ENCODE assay signal across 14 mouse cellular contexts in genomic region chr11:35915546-35915945, GRCm38 (mm10).
DNase-seq lines count a peak whose midpoint lies in the region; ATAC-seq and TF ChIP-seq lines count a peak whose summit lies in the region.
"Had no signal": no experiment of that assay in that cellular context is flagged by ENCODE, and none has a peak within 500 bp of the region (broad histone marks: within the 10 kb centered on the region; RNA-seq: fewer than 3 reads in every experiment).

No protein-coding gene starts in this region.

- no peak overlapping the region for H3K4me3 ChIP-seq in liver, adult 2 months (ENCODE audit: insufficient read depth, low read depth, low read length)
- H3K4me3 ChIP-seq in liver, embryonic 11.5 days (ENCODE audit: low read depth, low read length) = no peak overlapping the region
- H3K4me3 ChIP-seq in intestine, embryonic 16.5 days (ENCODE audit: low read length) = no peak overlapping the region
- H3K4me3 ChIP-seq in kidney, embryonic 14.5 days (ENCODE audit: low read length) = no peak overlapping the region
- H3K4me3 ChIP-seq: heart, embryonic 15.5 days; hindbrain, embryonic 15.5 days; liver, embryonic 13.5 days; neural tube, embryonic 15.5 days had no signal

- H3K79me2 ChIP-seq in liver, adult 2 months (ENCODE audit: control insufficient read depth, insufficient read depth, low read length) = peaks cover 12% of the 10 kb centered on the region; the same call in 1 of the 2 replicates

- DNase-seq in liver, adult 2 months (ENCODE audit: extremely low read depth, low read depth, low spot score) = peak; percentile 94
- DNase-seq in liver, embryonic 11.5 days (ENCODE audit: low spot score) = no peak
- peak; percentile 21 for DNase-seq in lung, postnatal 10 days
- no peak for DNase-seq in gastrocnemius, postnatal 4 days (ENCODE audit: low spot score in 2 of 2)
- DNase-seq in adrenal gland, adult 18-20 months (ENCODE audit: low spot score in 2 of 2) = no peak
- DNase-seq: adrenal gland, postnatal 10 days; liver, embryonic 13.5 days; right cerebral cortex, postnatal 14 days had no signal

- no peak for TF ChIP-seq CTCF in liver, adult 2 months (IDR thresholded peaks at IDR 0.05; ENCODE audit: low read depth, low read length)

- no peak for TF ChIP-seq POLR2A in liver, adult 2 months (IDR thresholded peaks at IDR 0.05; ENCODE audit: extremely low read depth, insufficient read depth, low read length)

- no peak overlapping the region for H3K9ac ChIP-seq in liver, adult 2 months (ENCODE audit: low read depth, low read length)
- H3K9ac ChIP-seq in liver, embryonic 11.5 days (ENCODE audit: low read depth, low read length) = no peak overlapping the region
- H3K9ac ChIP-seq in intestine, embryonic 16.5 days (ENCODE audit: low read depth, low read length) = no peak overlapping the region
- no peak overlapping the region for H3K9ac ChIP-seq in kidney, embryonic 14.5 days (ENCODE audit: low read depth, low read length)
- H3K9ac ChIP-seq: heart, embryonic 15.5 days; hindbrain, embryonic 15.5 days; liver, embryonic 13.5 days; neural tube, embryonic 15.5 days had no signal

- H3K27me3 ChIP-seq in liver, adult 2 months (ENCODE audit: control insufficient read depth, insufficient read depth, low read length) = no peaks in the 10 kb centered on the region
- H3K27me3 ChIP-seq in liver, embryonic 11.5 days (replicated peaks; ENCODE audit: control insufficient read depth, insufficient read depth, low read length) = no peaks in the 10 kb centered on the region
- H3K27me3 ChIP-seq in intestine, embryonic 16.5 days (replicated peaks; ENCODE audit: control insufficient read depth, insufficient read depth, low read length) = no peaks in the 10 kb centered on the region
- no peaks in the 10 kb centered on the region for H3K27me3 ChIP-seq in kidney, embryonic 14.5 days (ENCODE audit: control insufficient read depth, insufficient read depth, low read length)
- H3K27me3 ChIP-seq: heart, embryonic 15.5 days; hindbrain, embryonic 15.5 days; liver, embryonic 13.5 days; neural tube, embryonic 15.5 days; Patski had no signal

- 21% methylated on average over 8 of the region's 8 CpGs for WGBS in liver, adult 2 months
- 62% methylated on average over 8 of the region's 8 CpGs for WGBS in liver, embryonic 11.5 days
- WGBS in intestine, embryonic 16.5 days = 39% methylated on average over 8 of the region's 8 CpGs
- 50% methylated on average over 8 of the region's 8 CpGs for WGBS in kidney, embryonic 14.5 days

- no peaks in the 10 kb centered on the region; the same call in 1 of the 2 replicates for H3K36me3 ChIP-seq in liver, adult 2 months (ENCODE audit: control insufficient read depth, insufficient read depth, low read length)
- no peaks in the 10 kb centered on the region for H3K36me3 ChIP-seq in liver, embryonic 11.5 days (ENCODE audit: control insufficient read depth, insufficient read depth, low read length)
- no peaks in the 10 kb centered on the region for H3K36me3 ChIP-seq in intestine, embryonic 16.5 days (ENCODE audit: control insufficient read depth, insufficient read depth, low read length)
- H3K36me3 ChIP-seq in kidney, embryonic 14.5 days (ENCODE audit: control insufficient read depth, insufficient read depth, low read length) = no peaks in the 10 kb centered on the region
- H3K36me3 ChIP-seq: heart, embryonic 15.5 days; hindbrain, embryonic 15.5 days; liver, embryonic 13.5 days; neural tube, embryonic 15.5 days had no signal

- no peaks in the 10 kb centered on the region for H3K9me3 ChIP-seq in liver, embryonic 11.5 days (ENCODE audit: control insufficient read depth, low read length)
- no peaks in the 10 kb centered on the region for H3K9me3 ChIP-seq in intestine, embryonic 16.5 days (ENCODE audit: control insufficient read depth, low read length)
- H3K9me3 ChIP-seq in kidney, embryonic 14.5 days (ENCODE audit: control insufficient read depth, low read length) = no peaks in the 10 kb centered on the region
- H3K9me3 ChIP-seq: heart, embryonic 15.5 days; hindbrain, embryonic 15.5 days; liver, embryonic 13.5 days; neural tube, embryonic 15.5 days had no signal

- H3K27ac ChIP-seq in liver, adult 2 months (replicated peaks; ENCODE audit: insufficient read depth, low read depth, low read length) = peak overlapping the region; percentile 53
- no peak overlapping the region for H3K27ac ChIP-seq in liver, embryonic 11.5 days (ENCODE audit: low read depth, low read length)
- H3K27ac ChIP-seq in intestine, embryonic 16.5 days (ENCODE audit: low read length) = peak overlapping the region; percentile 74
- peak overlapping the region; percentile 47; the same call in 1 of the 2 replicates for H3K27ac ChIP-seq in kidney, embryonic 14.5 days (ENCODE audit: low read depth, low read length)
- H3K27ac ChIP-seq: heart, embryonic 15.5 days; hindbrain, embryonic 15.5 days; liver, embryonic 13.5 days; neural tube, embryonic 15.5 days had no signal

- H3K4me1 ChIP-seq in liver, adult 2 months (ENCODE audit: control insufficient read depth, insufficient read depth, low read length) = peaks cover 45% of the 10 kb centered on the region
- no peaks in the 10 kb centered on the region for H3K4me1 ChIP-seq in liver, embryonic 11.5 days (replicated peaks; ENCODE audit: control insufficient read depth, insufficient read depth, low read length)
- H3K4me1 ChIP-seq in intestine, embryonic 16.5 days (ENCODE audit: control insufficient read depth, insufficient read depth, low read length) = peaks cover 30% of the 10 kb centered on the region
- peaks cover 19% of the 10 kb centered on the region for H3K4me1 ChIP-seq in kidney, embryonic 14.5 days (ENCODE audit: control insufficient read depth, insufficient read depth, low read length)

- no peak overlapping the region for H3K4me2 ChIP-seq in liver, embryonic 11.5 days
- peak overlapping the region; percentile 25; the same call in 1 of the 2 replicates for H3K4me2 ChIP-seq in intestine, embryonic 16.5 days (ENCODE audit: low read depth, low read length)
- no peak overlapping the region for H3K4me2 ChIP-seq in kidney, embryonic 14.5 days (replicated peaks; ENCODE audit: low read depth, low read length)
- H3K4me2 ChIP-seq: heart, embryonic 15.5 days; hindbrain, embryonic 15.5 days; liver, embryonic 13.5 days; neural tube, embryonic 15.5 days had no signal

- ATAC-seq in liver, embryonic 11.5 days (replicated peaks; ENCODE audit: low FRiP score) = no peak
- ATAC-seq in intestine, embryonic 16.5 days = peak; percentile 27
- ATAC-seq in kidney, embryonic 14.5 days (ENCODE audit: low FRiP score, low TSS enrichment) = no peak
- ATAC-seq: Patski had no signal

Comparison
In these comparisons a context has a peak if more than half of its experiments do, and no peak if none do; other contexts are left out.
1. DNase-seq: peak in liver, adult 2 months (single experiment) and lung, postnatal 10 days (single experiment); none in liver, embryonic 11.5 days (single experiment), gastrocnemius, postnatal 4 days (0 of 2) and adrenal gland, adult 18-20 months (0 of 2).